Mouse (Mus musculus): ENCODE measurements at regions not wholly inside any gene's neighbourhood (a gene's known extent, or its start where the extent isn't known, plus 50 kb on each side); places are given as distances from the start of the nearest gene placed in this dataset.
A peak's percentile ranks its signal among the peaks of the same experiment; 100 is the strongest.

- DNase-seq (ENCODE audit: low read depth), result peak; percentile 52
- TF ChIP-seq POLR2A (IDR thresholded peaks at IDR 0.05; ENCODE audit: borderline replicate concordance, extremely low read depth, insufficient read depth, insufficient read length, poor library complexity, severe bottlenecking) (no peak), CTCF (IDR thresholded peaks at IDR 0.05; ENCODE audit: borderline replicate concordance, extremely low read depth, insufficient read depth, insufficient read length) (0 out of 2 replicates have a peak, but pooled peaks have one; percentile 29)
These were observed 75.3 kb upstream of the Map2 start for GRCm38 (mm10) chr1:66099562-66100444.

GRCm38 (mm10) chr1:66101419-66101818 is 73.7 kb upstream of the Map2 start:
- no peak for TF ChIP-seq POLR2A (IDR thresholded peaks at IDR 0.05; ENCODE audit: borderline replicate concordance, extremely low read depth, insufficient read depth, insufficient read length, poor library complexity, severe bottlenecking)
- no peak for TF ChIP-seq CTCF (IDR thresholded peaks at IDR 0.05; ENCODE audit: borderline replicate concordance, extremely low read depth, insufficient read depth, insufficient read length)
- no peak for DNase-seq (ENCODE audit: low read depth)

GRCm38 (mm10) chr1:66104493-66104892 is 70.6 kb upstream of the Map2 start:
- peak; percentile 67 for DNase-seq (ENCODE audit: low read depth)
- TF ChIP-seq CTCF (IDR thresholded peaks at IDR 0.05; ENCODE audit: borderline replicate concordance, extremely low read depth, insufficient read depth, insufficient read length) (peak; percentile 44; the same call in 1 of the 2 replicates), POLR2A (IDR thresholded peaks at IDR 0.05; ENCODE audit: borderline replicate concordance, extremely low read depth, insufficient read depth, insufficient read length, poor library complexity, severe bottlenecking) (no peak)

- DNase-seq (ENCODE audit: low read depth), result no peak
- TF ChIP-seq POLR2A (IDR thresholded peaks at IDR 0.05; ENCODE audit: borderline replicate concordance, extremely low read depth, insufficient read depth, insufficient read length, poor library complexity, severe bottlenecking), result no peak
- no peak for TF ChIP-seq CTCF (IDR thresholded peaks at IDR 0.05; ENCODE audit: borderline replicate concordance, extremely low read depth, insufficient read depth, insufficient read length)
These were observed 69.9 kb upstream of the Map2 start for GRCm38 (mm10) chr1:66105206-66105605.

- DNase-seq (ENCODE audit: low read depth), result peak; percentile 35
- TF ChIP-seq CTCF (IDR thresholded peaks at IDR 0.05; ENCODE audit: borderline replicate concordance, extremely low read depth, insufficient read depth, insufficient read length) (no peak), POLR2A (IDR thresholded peaks at IDR 0.05; ENCODE audit: borderline replicate concordance, extremely low read depth, insufficient read depth, insufficient read length, poor library complexity, severe bottlenecking) (no peak)
These were observed 67.0 kb upstream of the Map2 start for GRCm38 (mm10) chr1:66108051-66108450.

- no peak for DNase-seq (ENCODE audit: low read depth)
- TF ChIP-seq CTCF (IDR thresholded peaks at IDR 0.05; ENCODE audit: borderline replicate concordance, extremely low read depth, insufficient read depth, insufficient read length) (no peak), POLR2A (IDR thresholded peaks at IDR 0.05; ENCODE audit: borderline replicate concordance, extremely low read depth, insufficient read depth, insufficient read length, poor library complexity, severe bottlenecking) (no peak)
These were observed 61.2 kb upstream of the Map2 start for GRCm38 (mm10) chr1:66113916-66114315.

- DNase-seq (ENCODE audit: low read depth), result peak; percentile 77
- TF ChIP-seq POLR2A (IDR thresholded peaks at IDR 0.05; ENCODE audit: borderline replicate concordance, extremely low read depth, insufficient read depth, insufficient read length, poor library complexity, severe bottlenecking) (no peak), CTCF (IDR thresholded peaks at IDR 0.05; ENCODE audit: borderline replicate concordance, extremely low read depth, insufficient read depth, insufficient read length) (no peak)
These were observed 59.7 kb upstream of the Map2 start for GRCm38 (mm10) chr1:66115330-66115729.

Data from brain, embryonic 14.5 days (tissue).